Mouse (Mus musculus) splenic B cell, adult 2 months (primary cell): ENCODE results near the gene Ywhag.
A peak's percentile ranks its signal among the peaks of the same experiment; 100 is the strongest.

Source experiments
- DNase-seq: peaks from one replicate; pipeline ENCODE4 v3.0.0-alpha.2; 2011; ENCODE audit warnings: low read depth, low spot score
- H3K27me3 ChIP-seq: 2 replicates; pipeline ENCODE4 v1.6.1; 2012; ENCODE audit warnings: mild to moderate bottlenecking, low read length, moderate library complexity, mixed read lengths; ENCODE audit not compliant: control insufficient read depth, poor library complexity, insufficient read depth, severe bottlenecking
- H3K36me3 ChIP-seq: 2 replicates; pipeline ENCODE4 v1.6.1; 2012; ENCODE audit warnings: mild to moderate bottlenecking, low read length, moderate library complexity, mixed read lengths; ENCODE audit not compliant: control insufficient read depth, poor library complexity, insufficient read depth, severe bottlenecking

The Ywhag gene

DNA sequence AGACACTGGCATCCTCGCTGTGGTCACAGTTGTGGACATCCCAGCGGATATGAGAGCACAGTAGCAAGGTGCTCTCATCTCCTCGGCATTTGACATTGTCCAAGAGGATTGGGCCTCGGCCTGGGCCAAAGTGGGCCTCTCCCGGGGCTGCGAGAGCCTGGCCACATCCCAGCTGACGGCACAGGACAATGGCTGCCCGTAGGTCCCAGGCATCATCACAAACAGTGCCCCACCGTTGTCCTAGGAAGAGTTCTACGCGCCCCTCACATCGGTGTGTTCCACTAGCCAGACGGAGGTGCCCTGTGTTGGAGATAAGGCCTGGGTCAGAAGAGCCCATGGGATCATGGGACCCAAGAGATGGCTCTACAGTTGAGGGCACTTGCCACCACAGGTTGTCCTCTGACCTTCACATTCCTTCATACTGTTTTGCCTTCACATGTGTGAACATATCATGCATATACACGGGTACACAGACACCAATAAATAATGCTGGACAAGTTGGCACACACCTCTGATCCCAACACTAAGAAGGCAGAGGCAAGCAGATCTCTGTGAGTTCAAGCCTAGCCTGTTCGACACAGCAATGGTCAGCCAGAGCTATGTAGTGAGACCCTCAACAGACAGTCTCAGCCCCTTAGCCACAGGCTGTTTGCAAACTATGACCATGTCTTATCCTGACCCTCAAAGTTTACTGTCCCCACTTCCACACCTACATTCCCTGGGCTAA is 26.7 kb upstream of the Ywhag start:
- no peaks in the 10 kb centered on the region for H3K36me3 ChIP-seq
- DNase-seq: no peak

DNA sequence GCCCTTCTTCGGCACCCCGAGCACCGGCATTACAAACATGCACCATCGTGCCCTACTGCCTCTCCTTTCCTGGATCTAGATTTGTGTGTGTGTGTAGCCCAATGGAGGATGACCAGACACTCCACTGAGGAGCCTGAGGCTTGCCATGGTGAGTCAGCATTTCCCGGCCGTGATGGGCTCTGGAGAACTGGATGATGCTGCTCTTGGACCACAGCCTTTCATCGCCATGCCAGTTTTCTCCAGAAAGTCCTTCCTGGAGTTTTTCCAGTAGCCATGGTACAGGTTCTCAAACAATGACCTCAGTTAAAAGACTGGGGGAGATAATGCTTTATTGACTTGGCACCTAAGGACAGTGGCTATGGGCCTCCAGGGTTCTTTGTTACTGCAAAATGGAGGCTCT is 25.5 kb upstream of the Ywhag start:
- Histone ChIP-seq H3K36me3 (no peaks in the 10 kb centered on the region), H3K27me3 (no peaks in the 10 kb centered on the region)
- no peak for DNase-seq

More for the DNA sequence above, 26.7 kb upstream of the Ywhag start:
- H3K27me3 ChIP-seq: no peaks in the 10 kb centered on the region

DNA sequence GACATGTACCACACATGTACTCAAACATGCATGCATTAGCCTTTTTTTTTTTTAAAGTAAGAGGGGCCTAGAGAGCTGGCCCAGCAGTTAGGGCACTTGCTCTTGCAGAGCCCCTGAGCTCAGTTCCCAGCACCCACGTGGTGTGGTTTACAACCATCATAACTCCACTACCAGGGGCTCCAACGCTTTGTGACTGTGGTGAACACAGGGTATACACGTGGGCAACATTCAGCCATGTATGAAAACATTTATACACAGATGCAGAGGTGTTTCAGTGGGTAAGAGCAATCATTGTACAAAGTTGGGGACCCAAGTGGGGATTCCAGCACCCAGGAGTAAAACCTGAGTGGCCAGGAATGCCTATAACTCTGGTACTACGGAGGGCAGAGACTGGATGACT is 24.0 kb upstream of the Ywhag start:
- no peaks in the 10 kb centered on the region for H3K36me3 ChIP-seq
- no peak for DNase-seq

DNA sequence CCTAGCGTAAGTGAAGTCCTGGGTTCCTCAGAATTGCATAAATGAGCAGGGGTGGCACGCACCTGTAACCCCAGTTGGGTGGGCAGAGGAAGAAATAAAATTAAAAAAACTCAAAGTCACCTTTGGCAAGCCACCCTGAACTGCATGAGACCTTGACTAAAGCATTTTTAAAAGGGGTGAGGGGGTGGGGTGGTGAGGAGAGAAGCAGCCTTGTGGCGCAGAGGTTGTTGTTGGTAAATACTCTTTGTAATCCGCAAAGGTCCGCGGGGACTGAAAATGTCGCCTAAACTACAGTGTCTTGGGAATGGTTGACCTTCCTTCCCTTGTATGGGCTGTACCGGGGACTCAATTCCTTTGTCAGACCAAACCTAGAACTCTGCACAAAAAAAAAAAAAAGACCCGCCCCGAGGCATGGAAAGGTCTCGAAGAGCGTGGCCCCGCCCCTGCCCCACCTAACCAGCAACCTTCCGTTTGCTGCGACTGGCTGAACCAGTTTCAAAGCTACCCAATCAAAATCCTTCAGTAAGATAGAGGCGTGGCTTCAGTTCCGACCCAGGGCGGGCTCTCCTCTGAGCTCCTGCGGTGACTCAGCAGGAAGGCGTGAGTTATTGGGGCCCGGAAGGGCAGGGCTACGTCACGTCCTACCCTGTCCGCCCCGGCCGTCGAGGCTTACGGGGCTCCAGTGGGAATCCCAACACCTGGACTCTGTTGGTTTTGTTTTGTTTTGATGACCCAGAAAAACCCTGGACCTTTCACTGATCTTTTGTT is 23.0 kb upstream of the Ywhag start:
- Histone ChIP-seq H3K36me3 (no peaks in the 10 kb centered on the region), H3K27me3 (no peaks in the 10 kb centered on the region)
- peak; percentile 98 for DNase-seq

More for the DNA sequence above, 24.0 kb upstream of the Ywhag start:
- no peaks in the 10 kb centered on the region for H3K27me3 ChIP-seq

DNA sequence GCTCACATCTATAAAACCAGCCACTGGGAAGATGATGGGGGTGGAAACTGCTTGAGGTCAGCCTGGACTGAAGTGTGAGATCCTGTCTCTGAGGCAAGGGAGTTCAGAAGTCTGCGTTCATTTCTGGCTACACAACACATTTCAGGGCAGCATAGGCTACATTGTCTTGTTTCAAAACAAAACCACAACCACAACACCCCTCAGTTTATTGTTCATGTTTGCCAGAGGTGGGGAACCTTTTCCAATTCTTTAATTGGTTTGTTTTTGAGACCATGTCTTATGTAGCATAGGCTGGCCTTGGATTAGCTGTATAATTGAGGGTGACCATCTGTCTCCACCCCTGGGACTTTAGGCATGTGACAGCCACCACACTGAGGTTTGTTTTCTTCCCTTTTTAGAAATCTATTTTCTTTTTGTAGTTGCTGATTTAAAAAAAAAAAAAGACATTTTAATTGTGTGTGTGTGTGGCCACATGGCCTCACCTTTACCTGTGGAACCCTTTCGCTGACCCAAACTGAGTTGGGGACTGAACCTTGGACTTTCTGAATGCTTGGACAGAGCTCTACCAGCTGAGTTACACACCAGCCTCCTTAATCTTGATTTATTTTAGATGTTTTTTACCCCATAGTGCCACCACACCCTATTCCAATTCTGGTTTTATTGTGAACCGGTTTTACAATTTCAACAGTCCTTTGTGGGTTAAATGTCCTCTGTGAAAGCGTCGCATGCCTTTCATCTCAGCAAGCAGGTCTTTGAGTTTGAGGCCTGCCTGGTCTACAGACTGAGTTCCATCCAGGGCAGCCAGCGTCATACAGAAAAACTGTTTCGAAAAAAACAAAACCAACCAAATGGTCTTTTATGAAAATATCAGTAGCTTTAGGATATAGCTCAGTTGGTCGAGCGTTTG is 22.1 kb upstream of the Ywhag start:
- H3K27me3 ChIP-seq: no peaks in the 10 kb centered on the region
- H3K36me3 ChIP-seq: no peaks in the 10 kb centered on the region
- peak; percentile 57 for DNase-seq

DNA sequence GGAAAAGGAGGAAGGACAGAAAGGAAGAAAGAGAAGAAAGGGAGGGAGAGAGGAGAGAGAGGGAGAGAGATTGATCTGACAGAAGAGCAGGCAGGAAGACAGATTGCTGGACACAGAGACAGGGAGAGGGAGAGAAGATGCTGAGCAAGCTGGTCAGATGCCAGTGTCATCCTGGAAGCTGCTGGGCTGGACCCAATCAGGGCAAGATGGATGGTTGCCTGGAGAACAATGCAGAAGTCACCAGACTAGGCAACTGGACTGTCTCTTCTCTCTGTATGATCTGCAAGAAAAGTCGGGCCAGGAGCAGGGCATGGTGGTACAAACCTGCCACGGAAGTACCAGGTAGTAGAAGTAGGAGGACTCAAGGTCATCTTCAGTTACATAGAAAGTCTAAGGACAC is 18.4 kb upstream of the Ywhag start:
- H3K36me3 ChIP-seq: no peaks in the 10 kb centered on the region
- no peak for DNase-seq

DNA sequence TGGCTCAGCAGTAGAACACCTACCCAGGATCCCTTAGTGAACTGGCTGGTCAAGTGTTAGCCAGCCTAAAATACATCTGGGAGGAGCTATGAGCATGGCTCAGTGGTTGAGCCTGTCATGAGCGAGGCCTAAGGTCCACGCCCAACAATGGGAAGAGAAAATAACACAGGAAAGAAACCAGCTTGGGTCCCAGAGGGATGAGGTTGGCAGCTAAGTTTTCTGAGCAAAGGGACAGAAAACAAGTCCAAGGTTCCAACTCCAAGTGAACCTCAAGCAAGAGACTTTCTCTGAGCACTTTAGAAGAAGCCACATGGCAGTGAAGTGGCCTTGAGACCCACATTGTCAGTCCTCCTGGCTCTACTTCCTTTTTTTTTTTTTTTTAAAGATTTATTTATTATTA is 17.2 kb upstream of the Ywhag start:
- no peak for DNase-seq
- no peaks in the 10 kb centered on the region for H3K36me3 ChIP-seq
- no peaks in the 10 kb centered on the region for H3K27me3 ChIP-seq

More for the DNA sequence above, 18.4 kb upstream of the Ywhag start:
- H3K27me3 ChIP-seq: no peaks in the 10 kb centered on the region

DNA sequence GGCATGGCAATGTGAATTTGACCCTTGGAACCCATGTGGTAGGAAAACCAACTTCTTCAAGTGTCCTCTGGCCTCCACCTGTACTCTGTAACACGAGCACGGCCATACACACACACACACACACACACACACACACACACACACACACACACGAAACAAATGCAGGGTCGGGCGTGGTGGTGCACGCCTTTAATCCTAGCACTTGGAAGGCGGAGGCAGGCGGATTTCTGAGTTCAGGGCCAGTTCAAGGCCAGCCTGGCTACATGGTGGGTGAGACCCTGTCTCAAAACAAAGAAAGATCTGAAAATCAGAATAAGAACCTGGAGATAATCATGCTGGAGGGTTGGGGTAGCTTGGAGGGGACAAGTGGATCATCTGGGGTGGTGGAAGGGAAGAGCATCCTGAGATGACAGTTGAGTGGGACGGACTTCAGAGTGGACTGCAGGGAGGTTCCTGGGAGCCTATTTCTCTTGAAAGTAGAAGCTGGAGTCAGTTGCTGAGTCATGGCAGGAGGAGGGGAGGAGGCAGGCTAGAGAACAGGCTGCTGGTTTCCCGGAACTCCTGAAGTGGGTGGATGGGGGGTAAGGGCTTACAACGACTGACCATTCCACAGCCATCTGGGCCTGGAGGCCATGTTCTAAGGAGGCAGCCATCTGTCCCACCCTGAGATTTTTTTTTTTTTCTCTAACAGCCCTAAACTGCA is 16.4 kb upstream of the Ywhag start:
- no peak for DNase-seq
- Histone ChIP-seq H3K27me3 (no peaks in the 10 kb centered on the region), H3K36me3 (no peaks in the 10 kb centered on the region)

DNA sequence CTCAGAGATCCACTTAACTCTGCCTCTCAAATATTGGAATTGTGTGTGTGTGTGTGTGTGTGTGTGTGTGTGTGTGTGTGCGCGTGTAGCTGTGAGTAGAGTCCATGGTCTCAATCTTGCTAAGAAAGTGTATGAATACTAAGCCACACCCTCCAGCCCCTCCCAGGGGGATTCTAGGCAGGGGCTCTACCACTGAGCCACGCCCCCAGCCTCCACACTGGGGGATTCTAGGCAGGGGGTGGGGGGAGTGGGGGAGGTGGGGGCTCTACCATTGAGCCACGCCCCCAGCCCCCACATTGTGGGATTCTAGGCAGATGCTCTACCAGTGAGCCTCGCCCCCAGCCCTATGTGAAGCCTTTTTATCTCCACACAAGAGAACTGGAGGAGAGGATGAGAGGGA is 12.2 kb upstream of the Ywhag start:
- Histone ChIP-seq H3K27me3 (no peaks in the 10 kb centered on the region), H3K36me3 (no peaks in the 10 kb centered on the region)
- DNase-seq: no peak

DNA sequence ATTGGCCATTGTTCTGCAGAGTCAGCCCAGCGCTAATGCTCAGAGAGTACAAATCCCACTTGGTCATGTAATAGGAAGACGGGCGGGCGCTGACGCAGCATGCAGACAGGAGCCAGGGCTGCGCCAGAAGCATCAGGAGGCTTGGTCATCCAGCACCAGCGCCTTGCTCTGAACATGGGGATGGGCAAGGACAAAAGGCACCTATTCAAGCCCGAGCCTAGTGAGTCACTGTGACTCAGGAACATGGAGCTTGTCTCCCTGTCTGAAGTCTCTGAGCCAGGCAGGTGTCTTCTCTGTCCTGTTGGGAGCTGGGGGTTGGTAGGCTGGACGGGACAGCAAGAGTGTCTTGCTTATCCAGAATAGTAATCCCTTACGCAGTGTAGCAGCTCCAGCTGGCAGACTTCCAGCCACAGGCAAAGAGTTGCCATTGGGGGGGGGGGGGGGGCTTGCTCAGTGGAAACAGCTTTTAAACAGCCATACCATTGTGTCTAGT is 11.5 kb upstream of the Ywhag start:
- DNase-seq: no peak
- H3K36me3 ChIP-seq: no peaks in the 10 kb centered on the region
- H3K27me3 ChIP-seq: no peaks in the 10 kb centered on the region

DNA sequence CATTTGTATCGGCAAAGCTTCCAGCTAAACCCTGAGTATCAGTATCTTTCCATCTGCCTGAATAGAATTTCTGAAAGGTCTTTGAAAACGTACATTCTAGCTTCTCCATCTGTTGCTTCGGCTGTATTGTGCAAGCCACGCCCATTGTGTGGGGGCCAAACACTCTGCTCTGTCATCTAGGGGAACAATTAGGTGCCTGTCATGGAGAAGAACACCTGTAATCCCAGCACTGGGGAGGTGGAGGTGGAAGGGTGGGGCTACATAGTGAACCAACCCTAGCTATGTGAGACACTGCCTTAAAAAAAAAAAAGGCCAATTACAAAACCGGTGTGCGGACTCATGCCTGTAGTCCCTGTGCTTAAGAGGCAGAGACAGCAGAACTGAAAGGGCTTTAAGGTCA is 8.3 kb upstream of the Ywhag start:
- no peak for DNase-seq
- Histone ChIP-seq H3K27me3 (no peaks in the 10 kb centered on the region), H3K36me3 (no peaks in the 10 kb centered on the region)

DNA sequence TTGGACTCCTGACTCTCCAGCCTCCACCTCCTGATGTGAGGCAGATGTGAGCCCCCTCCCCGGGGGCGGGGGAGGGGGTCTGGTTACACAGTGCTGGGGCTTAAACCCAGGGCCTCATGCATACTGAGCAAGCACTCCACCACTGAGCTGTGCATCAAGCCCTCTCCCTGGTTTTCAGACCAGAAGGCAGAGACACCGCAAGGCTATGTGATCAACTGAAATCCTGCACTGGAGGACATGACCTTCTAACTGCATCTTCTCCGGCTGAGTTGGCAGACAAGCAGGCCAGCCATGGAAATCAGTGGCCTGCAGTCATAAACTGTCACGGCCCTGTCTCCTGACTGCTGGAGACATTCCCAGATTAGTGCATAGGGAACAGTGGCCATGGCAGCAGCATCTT is 6.2 kb upstream of the Ywhag start:
- H3K36me3 ChIP-seq: no peaks in the 10 kb centered on the region
- H3K27me3 ChIP-seq: no peaks in the 10 kb centered on the region
- no peak for DNase-seq

DNA sequence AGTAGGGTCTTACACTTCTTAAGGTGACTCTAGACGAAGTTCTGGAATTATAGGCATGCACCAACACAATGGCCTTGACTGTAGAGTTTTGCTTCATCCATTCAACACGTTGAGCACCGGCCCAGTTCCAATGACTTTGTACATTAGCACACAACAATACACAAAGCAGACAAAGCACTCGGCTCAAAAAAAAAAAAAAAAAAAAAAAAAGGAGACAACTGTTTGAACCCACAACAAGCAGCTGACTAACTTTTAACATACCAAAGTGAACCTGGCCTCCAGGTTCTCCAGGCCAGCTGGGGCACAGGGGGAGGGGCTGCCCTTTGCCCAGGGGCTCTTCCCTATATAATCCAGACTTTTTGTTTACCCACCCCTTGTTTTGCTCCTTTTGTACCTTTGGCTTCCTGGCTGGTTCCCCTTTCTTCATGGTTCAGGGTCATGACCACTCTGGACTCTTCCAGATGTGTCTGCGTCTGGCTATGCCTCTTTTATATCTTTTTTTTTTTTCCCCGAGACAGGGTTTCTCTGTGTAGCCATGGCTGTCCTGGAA is 1.3 kb upstream of the Ywhag start:
- DNase-seq: no peak
- H3K36me3 ChIP-seq: no peaks in the 10 kb centered on the region; the same call in 1 of the 2 replicates
- no peaks in the 10 kb centered on the region for H3K27me3 ChIP-seq

DNA sequence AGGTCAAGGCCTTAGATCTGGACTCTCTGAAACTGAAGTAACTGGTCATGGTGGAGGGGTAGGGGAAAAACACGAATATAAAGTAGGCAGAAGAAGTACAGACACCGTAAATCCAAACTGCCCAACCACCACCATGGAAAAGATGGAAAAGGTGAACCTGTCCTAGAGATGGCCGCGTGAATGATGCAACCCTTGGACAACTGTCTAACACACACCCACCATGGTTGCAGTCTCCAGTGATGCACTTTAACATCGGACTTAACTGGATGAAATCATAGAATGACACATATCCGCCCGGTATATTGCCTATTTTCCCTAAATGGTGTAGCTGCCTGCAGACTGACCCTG is 734 bp upstream of the Ywhag start:
- DNase-seq: no peak
- H3K27me3 ChIP-seq: no peaks in the 10 kb centered on the region
- H3K36me3 ChIP-seq: peaks cover 2% of the 10 kb centered on the region; the same call in 1 of the 2 replicates
